Mouse (Mus musculus): ENCODE results near the gene Cwc25. TPM values are rescaled to one million over a fixed set of nuclear protein-coding genes. Genes with fewer than 3 reads are reported as not detected.

Gene Cwc25
- polyA plus RNA-seq, 1 experiment = 6.7 TPM

DNA sequence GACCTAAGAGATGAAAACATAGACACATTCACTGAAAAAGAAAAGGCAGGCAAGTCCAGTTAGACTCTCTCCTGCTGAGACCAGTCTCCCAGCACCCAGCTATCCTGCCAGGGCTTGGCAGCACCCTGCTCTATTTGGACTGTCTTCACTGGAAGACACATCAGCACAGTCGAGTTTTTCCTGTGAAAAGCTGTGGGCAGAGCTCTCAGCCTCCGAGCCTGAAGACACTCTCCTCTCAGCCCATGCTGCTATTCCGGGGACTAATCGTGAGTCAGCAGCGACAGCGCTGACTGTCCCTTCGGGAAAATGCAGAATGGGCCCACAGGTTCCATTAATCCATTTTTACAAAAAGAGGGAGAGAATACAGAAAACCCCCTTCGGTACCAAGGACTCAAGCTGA lies 13.1 kb downstream of the Cwc25 start:
- TF ChIP-seq CTCF (IDR thresholded peaks at IDR 0.05; ENCODE audit: extremely low read depth, insufficient read depth, insufficient read length, insufficient replicate concordance) = no peak
- TF ChIP-seq POLR2A (IDR thresholded peaks at IDR 0.05; ENCODE audit: low read depth, low read length) = no peak
- H3K27me3 ChIP-seq (ENCODE audit: control insufficient read depth, insufficient read depth, low read length) = no peaks in the 10 kb centered on the region
- H3K36me3 ChIP-seq (ENCODE audit: control insufficient read depth, insufficient read depth, low read length) = peaks cover 51% of the 10 kb centered on the region
- H3K27ac ChIP-seq (ENCODE audit: insufficient read depth, low read length) = no peak overlapping the region
- DNase-seq (ENCODE audit: low read depth in 1 of 2, low spot score in 2 of 2) = no peak
- no peaks in the 10 kb centered on the region for H3K4me1 ChIP-seq (ENCODE audit: control insufficient read depth, insufficient read depth, insufficient read length)
- no peak overlapping the region for H3K4me3 ChIP-seq (ENCODE audit: extremely low read depth, insufficient read depth, insufficient read length)
- WGBS = 96% methylated on average over 8 of the region's 8 CpGs

GRCm38 (mm10) chr11:97748496-97748895 lies 17.9 kb downstream of the Cwc25 start:
- no peaks in the 10 kb centered on the region for H3K4me1 ChIP-seq (ENCODE audit: control insufficient read depth, insufficient read depth, insufficient read length)
- H3K36me3 ChIP-seq (ENCODE audit: control insufficient read depth, insufficient read depth, low read length) = peaks cover 36% of the 10 kb centered on the region
- H3K27ac ChIP-seq (ENCODE audit: insufficient read depth, low read length) = no peak overlapping the region
- no peak for DNase-seq (ENCODE audit: low read depth in 1 of 2, low spot score in 2 of 2)
- no peak overlapping the region for H3K4me3 ChIP-seq (ENCODE audit: extremely low read depth, insufficient read depth, insufficient read length)
- 90% methylated on average over 5 of the region's 5 CpGs for WGBS
- no peaks in the 10 kb centered on the region for H3K27me3 ChIP-seq (ENCODE audit: control insufficient read depth, insufficient read depth, low read length)
- TF ChIP-seq CTCF (IDR thresholded peaks at IDR 0.05; ENCODE audit: extremely low read depth, insufficient read depth, insufficient read length, insufficient replicate concordance) = no peak
- TF ChIP-seq POLR2A (IDR thresholded peaks at IDR 0.05; ENCODE audit: low read depth, low read length) = no peak

DNA sequence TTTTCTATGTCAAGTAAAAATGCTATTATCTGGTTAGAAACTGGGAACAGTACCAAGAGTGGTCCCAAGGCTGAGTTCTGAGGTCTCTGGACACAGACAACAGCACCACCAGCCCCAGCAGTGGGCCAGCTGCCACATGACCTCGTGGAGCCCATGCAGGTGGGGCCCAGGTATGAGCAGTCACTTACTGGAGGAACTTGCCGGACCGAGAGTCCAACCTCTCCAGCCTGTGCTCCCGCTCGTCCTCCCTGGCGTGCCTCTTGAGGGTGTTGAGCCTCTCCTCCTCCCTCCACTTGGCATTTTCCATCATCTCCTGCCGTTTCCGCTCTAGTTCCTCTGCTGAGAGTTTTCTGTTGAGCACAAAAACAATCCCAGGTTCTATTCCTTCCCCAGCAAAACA lies 18.6 kb downstream of the Cwc25 start:
- no peak for DNase-seq (ENCODE audit: low read depth in 1 of 2, low spot score in 2 of 2)
- no peak for TF ChIP-seq POLR2A (IDR thresholded peaks at IDR 0.05; ENCODE audit: low read depth, low read length)
- Histone ChIP-seq H3K27ac (ENCODE audit: insufficient read depth, low read length) (no peak overlapping the region), H3K27me3 (ENCODE audit: control insufficient read depth, insufficient read depth, low read length) (no peaks in the 10 kb centered on the region), H3K4me3 (ENCODE audit: extremely low read depth, insufficient read depth, insufficient read length) (no peak overlapping the region), H3K4me1 (ENCODE audit: control insufficient read depth, insufficient read depth, insufficient read length) (peaks cover 4% of the 10 kb centered on the region; the same call in 1 of the 2 replicates), H3K36me3 (ENCODE audit: control insufficient read depth, insufficient read depth, low read length) (peaks cover 29% of the 10 kb centered on the region)
- 94% methylated on average over 8 of the region's 8 CpGs for WGBS

DNA sequence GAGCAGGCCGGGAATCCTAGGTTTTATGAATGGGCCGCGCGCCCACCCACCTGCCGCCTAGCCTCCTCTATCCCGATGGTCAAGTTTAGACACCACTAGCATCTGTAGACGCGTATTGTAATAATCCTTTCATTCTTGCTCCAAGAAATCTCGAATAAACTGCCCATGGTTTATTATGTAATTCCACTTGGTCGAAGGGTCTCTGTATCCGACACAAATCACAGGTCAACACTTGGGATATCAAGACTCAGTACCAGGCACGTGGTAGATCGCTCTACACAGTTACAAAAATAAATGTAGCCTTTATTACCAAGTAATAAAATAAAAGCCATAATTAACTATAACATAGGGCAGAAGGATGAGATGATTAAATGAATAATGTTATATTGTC lies 21.0 kb downstream of the Cwc25 start:
- H3K4me1 ChIP-seq (ENCODE audit: control insufficient read depth, insufficient read depth, insufficient read length) = peaks cover 10% of the 10 kb centered on the region; the same call in 1 of the 2 replicates
- TF ChIP-seq POLR2A (IDR thresholded peaks at IDR 0.05; ENCODE audit: low read depth, low read length) = no peak
- TF ChIP-seq CTCF (IDR thresholded peaks at IDR 0.05; ENCODE audit: extremely low read depth, insufficient read depth, insufficient read length, insufficient replicate concordance) = no peak
- H3K4me3 ChIP-seq (ENCODE audit: extremely low read depth, insufficient read depth, insufficient read length) = peak overlapping the region; percentile 100
- WGBS = 9% methylated on average over 13 of the region's 13 CpGs
- DNase-seq (ENCODE audit: low read depth in 1 of 2, low spot score in 2 of 2) = no peak
- H3K36me3 ChIP-seq (ENCODE audit: control insufficient read depth, insufficient read depth, low read length) = peaks cover 15% of the 10 kb centered on the region
- peak overlapping the region; percentile 100 for H3K27ac ChIP-seq (ENCODE audit: insufficient read depth, low read length)
- H3K27me3 ChIP-seq (ENCODE audit: control insufficient read depth, insufficient read depth, low read length) = no peaks in the 10 kb centered on the region

- Histone ChIP-seq H3K36me3 (ENCODE audit: control insufficient read depth, insufficient read depth, low read length) (peaks cover 11% of the 10 kb centered on the region; the same call in 1 of the 2 replicates), H3K4me1 (ENCODE audit: control insufficient read depth, insufficient read depth, insufficient read length) (peaks cover 15% of the 10 kb centered on the region; the same call in 1 of the 2 replicates), H3K4me3 (ENCODE audit: extremely low read depth, insufficient read depth, insufficient read length) (peak overlapping the region; percentile 100), H3K27me3 (ENCODE audit: control insufficient read depth, insufficient read depth, low read length) (no peaks in the 10 kb centered on the region), H3K27ac (ENCODE audit: insufficient read depth, low read length) (peak overlapping the region; percentile 100)
- under 1% methylated on average over 37 of the region's 57 CpGs for WGBS
- no peak for TF ChIP-seq POLR2A (IDR thresholded peaks at IDR 0.05; ENCODE audit: low read depth, low read length)
- no peak for TF ChIP-seq CTCF (IDR thresholded peaks at IDR 0.05; ENCODE audit: extremely low read depth, insufficient read depth, insufficient read length, insufficient replicate concordance)
- DNase-seq (ENCODE audit: low read depth in 1 of 2, low spot score in 2 of 2) = peak; percentile 91 to 96
Observed at GRCm38 (mm10) chr11:97744718-97745330, 21.5 kb downstream of the Cwc25 start.

DNA sequence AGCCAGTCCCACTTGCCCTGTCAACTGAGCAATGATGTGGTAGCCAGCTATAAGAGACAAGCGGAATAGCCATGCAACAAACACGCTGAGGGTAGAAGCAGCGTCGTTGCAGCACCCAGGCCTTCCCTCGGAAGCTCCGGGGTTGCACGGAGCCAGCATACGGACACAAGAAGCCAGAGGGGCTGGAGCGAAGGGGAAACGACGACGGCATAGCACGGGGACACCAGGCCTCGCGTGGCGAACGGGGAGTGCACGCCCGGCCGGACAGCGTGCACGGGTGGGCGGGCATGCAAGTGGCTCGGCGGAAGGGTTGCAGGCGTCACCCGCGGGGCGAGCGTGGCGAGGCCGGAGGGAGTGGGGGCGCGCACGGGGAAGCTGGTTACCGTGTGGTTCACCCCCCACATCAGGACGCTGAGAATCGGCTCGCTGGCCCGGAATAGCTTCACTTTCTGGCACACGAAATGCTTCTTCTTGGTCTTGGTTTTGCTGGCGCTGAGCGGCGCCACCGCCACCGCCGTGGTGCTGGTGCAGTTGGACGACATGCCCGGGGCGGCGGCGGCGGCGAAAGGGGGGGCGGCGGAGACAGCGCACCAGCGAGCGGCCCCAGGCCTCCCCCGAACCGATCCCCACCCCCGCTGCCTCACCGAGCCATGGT lies 22.2 kb downstream of the Cwc25 start, which contains the start of gene Pip4k2b:
Pip4k2b (minus strand) TSS at position 642 of the 655 bp plus-strand sequence.
- Histone ChIP-seq H3K4me3 (ENCODE audit: extremely low read depth, insufficient read depth, insufficient read length) (peak within 1 kb of the TSS; percentile 100), H3K4me1 (ENCODE audit: control insufficient read depth, insufficient read depth, insufficient read length) (peaks cover 15% of the 10 kb centered on the region; the same call in 1 of the 2 replicates), H3K27me3 (ENCODE audit: control insufficient read depth, insufficient read depth, low read length) (no peaks in the 10 kb centered on the region), H3K36me3 (ENCODE audit: control insufficient read depth, insufficient read depth, low read length) (peaks cover 8% of the 10 kb centered on the region; the same call in 1 of the 2 replicates), H3K27ac (ENCODE audit: insufficient read depth, low read length) (peak within 1 kb of the TSS; percentile 100)
- WGBS = under 1% methylated on average over 60 of the region's 63 CpGs
- peak in 1 of 2 experiments; percentile 63 for DNase-seq (ENCODE audit: low read depth in 1 of 2, low spot score in 2 of 2)
- TF ChIP-seq CTCF (IDR thresholded peaks at IDR 0.05; ENCODE audit: extremely low read depth, insufficient read depth, insufficient read length, insufficient replicate concordance) (no peak), POLR2A (IDR thresholded peaks at IDR 0.05; ENCODE audit: low read depth, low read length) (no peak)

GRCm38 (mm10) chr11:97743423-97743822 lies 22.9 kb downstream of the Cwc25 start:
- peak in 1 of 2 experiments; percentile 18 for DNase-seq (ENCODE audit: low read depth in 1 of 2, low spot score in 2 of 2)
- H3K36me3 ChIP-seq (ENCODE audit: control insufficient read depth, insufficient read depth, low read length) = peaks cover 6% of the 10 kb centered on the region; the same call in 1 of the 2 replicates
- WGBS = under 1% methylated on average over 9 of the region's 9 CpGs
- no peaks in the 10 kb centered on the region for H3K27me3 ChIP-seq (ENCODE audit: control insufficient read depth, insufficient read depth, low read length)
- TF ChIP-seq POLR2A (IDR thresholded peaks at IDR 0.05; ENCODE audit: low read depth, low read length) = no peak
- TF ChIP-seq CTCF (IDR thresholded peaks at IDR 0.05; ENCODE audit: extremely low read depth, insufficient read depth, insufficient read length, insufficient replicate concordance) = no peak
- peaks cover 15% of the 10 kb centered on the region; the same call in 1 of the 2 replicates for H3K4me1 ChIP-seq (ENCODE audit: control insufficient read depth, insufficient read depth, insufficient read length)
- peak overlapping the region; percentile 80 for H3K4me3 ChIP-seq (ENCODE audit: extremely low read depth, insufficient read depth, insufficient read length)
- peak overlapping the region; percentile 90 for H3K27ac ChIP-seq (ENCODE audit: insufficient read depth, low read length)
